In genomic region chr9:118610060-118610459, GRCm38 (mm10) we compare ENCODE assay signal across 9 mouse cellular contexts. TPM values are rescaled to one million over a fixed set of nuclear protein-coding genes. Genes with fewer than 3 reads are reported as not detected.
DNase-seq lines count a peak whose midpoint lies in the region; ATAC-seq lines count a peak whose summit lies in the region.
"Had no signal": no experiment of that assay in that cellular context is flagged by ENCODE, and none has a peak within 500 bp of the region (broad histone marks: within the 10 kb centered on the region; RNA-seq: fewer than 3 reads in every experiment).

No protein-coding gene starts in this region.

- H3K36me3 ChIP-seq in embryonic facial prominence, embryonic 11.5 days (replicated peaks; ENCODE audit: control insufficient read depth, insufficient read depth, low read depth, low read length), result no peaks in the 10 kb centered on the region
- H3K36me3 ChIP-seq in embryonic facial prominence, embryonic 10.5 days (replicated peaks), result no peaks in the 10 kb centered on the region
- no peaks in the 10 kb centered on the region for H3K36me3 ChIP-seq in stomach, embryonic 15.5 days
- H3K36me3 ChIP-seq in hindbrain, embryonic 13.5 days, result no peaks in the 10 kb centered on the region
- H3K36me3 ChIP-seq in forebrain, embryonic 10.5 days (replicated peaks), result no peaks in the 10 kb centered on the region
- H3K36me3 ChIP-seq: limb, embryonic 15.5 days had no signal

- H3K9me3 ChIP-seq in embryonic facial prominence, embryonic 11.5 days (replicated peaks; ENCODE audit: control insufficient read depth, low read length), result no peaks in the 10 kb centered on the region
- no peaks in the 10 kb centered on the region for H3K9me3 ChIP-seq in embryonic facial prominence, embryonic 10.5 days
- H3K9me3 ChIP-seq in stomach, embryonic 15.5 days, result no peaks in the 10 kb centered on the region
- H3K9me3 ChIP-seq in hindbrain, embryonic 13.5 days, result no peaks in the 10 kb centered on the region
- H3K9me3 ChIP-seq in forebrain, embryonic 10.5 days, result no peaks in the 10 kb centered on the region
- H3K9me3 ChIP-seq: limb, embryonic 15.5 days had no signal

- no peak overlapping the region for H3K4me3 ChIP-seq in embryonic facial prominence, embryonic 11.5 days (ENCODE audit: low read depth, low read length)
- H3K4me3 ChIP-seq in embryonic facial prominence, embryonic 10.5 days, result no peak overlapping the region
- H3K4me3 ChIP-seq in stomach, embryonic 15.5 days (replicated peaks), result no peak overlapping the region
- no peak overlapping the region for H3K4me3 ChIP-seq in hindbrain, embryonic 13.5 days
- no peak overlapping the region for H3K4me3 ChIP-seq in forebrain, embryonic 10.5 days
- H3K4me3 ChIP-seq: limb, embryonic 15.5 days had no signal

- WGBS in embryonic facial prominence, embryonic 11.5 days, result 64% methylated on average over 10 of the region's 10 CpGs
- 66% methylated on average over 10 of the region's 10 CpGs for WGBS in embryonic facial prominence, embryonic 10.5 days
- WGBS in stomach, embryonic 15.5 days, result 58% methylated on average over 10 of the region's 10 CpGs
- 64% methylated on average over 10 of the region's 10 CpGs for WGBS in hindbrain, embryonic 13.5 days
- WGBS in forebrain, embryonic 10.5 days, result 75% methylated on average over 10 of the region's 10 CpGs

- peak; percentile 53 for DNase-seq in embryonic facial prominence, embryonic 11.5 days (ENCODE audit: low spot score)
- DNase-seq in embryonic facial prominence, embryonic 10.5 days (ENCODE audit: low spot score), result no peak
- DNase-seq in retina, embryonic 14.5 days (ENCODE audit: low spot score), result peak; percentile 30
- no peak for DNase-seq in retina, postnatal 1 day
- DNase-seq in kidney, postnatal 14 days, result peak; percentile 54
- no peak for DNase-seq in forebrain, embryonic 10.5 days (ENCODE audit: extremely low spot score, low spot score)

- H3K9ac ChIP-seq in embryonic facial prominence, embryonic 11.5 days (replicated peaks; ENCODE audit: low read length), result no peak overlapping the region
- no peak overlapping the region for H3K9ac ChIP-seq in stomach, embryonic 15.5 days
- no peak overlapping the region for H3K9ac ChIP-seq in hindbrain, embryonic 13.5 days
- H3K9ac ChIP-seq: limb, embryonic 15.5 days had no signal

- H3K27me3 ChIP-seq in embryonic facial prominence, embryonic 11.5 days (ENCODE audit: control insufficient read depth, insufficient read depth, low read length), result no peaks in the 10 kb centered on the region
- peaks cover 48% of the 10 kb centered on the region for H3K27me3 ChIP-seq in embryonic facial prominence, embryonic 10.5 days (replicated peaks; ENCODE audit: low read depth, poor library complexity, severe bottlenecking)
- 0 out of 2 replicates have a peak, but pooled peaks cover 2% of the 10 kb centered on the region for H3K27me3 ChIP-seq in stomach, embryonic 15.5 days (replicated peaks)
- H3K27me3 ChIP-seq in hindbrain, embryonic 13.5 days, result peaks cover 66% of the 10 kb centered on the region
- H3K27me3 ChIP-seq in forebrain, embryonic 10.5 days (ENCODE audit: poor library complexity, severe bottlenecking), result peaks cover 89% of the 10 kb centered on the region
- H3K27me3 ChIP-seq: limb, embryonic 15.5 days had no signal

- no peak overlapping the region for H3K27ac ChIP-seq in embryonic facial prominence, embryonic 11.5 days (replicated peaks; ENCODE audit: low read depth, low read length)
- H3K27ac ChIP-seq in embryonic facial prominence, embryonic 10.5 days (replicated peaks), result no peak overlapping the region
- 0 out of 2 replicates have a peak overlapping the region, but pooled peaks have one; percentile 24 for H3K27ac ChIP-seq in stomach, embryonic 15.5 days
- H3K27ac ChIP-seq in hindbrain, embryonic 13.5 days, result no peak overlapping the region
- H3K27ac ChIP-seq in forebrain, embryonic 10.5 days, result no peak overlapping the region
- H3K27ac ChIP-seq: limb, embryonic 15.5 days had no signal

- ATAC-seq in embryonic facial prominence, embryonic 11.5 days (replicated peaks; ENCODE audit: insufficient number of reproducible peaks, low FRiP score, low TSS enrichment, low read depth), result no peak
- no peak for ATAC-seq in stomach, embryonic 15.5 days (ENCODE audit: insufficient read depth, low FRiP score, low read depth)
- no peak for ATAC-seq in hindbrain, embryonic 13.5 days (ENCODE audit: low FRiP score)

- peaks cover 4% of the 10 kb centered on the region; the same call in 1 of the 2 replicates for H3K4me1 ChIP-seq in embryonic facial prominence, embryonic 11.5 days (ENCODE audit: control insufficient read depth, insufficient read depth, low read length)
- H3K4me1 ChIP-seq in embryonic facial prominence, embryonic 10.5 days, result peaks cover 70% of the 10 kb centered on the region
- H3K4me1 ChIP-seq in stomach, embryonic 15.5 days, result peaks cover 19% of the 10 kb centered on the region
- peaks cover 29% of the 10 kb centered on the region for H3K4me1 ChIP-seq in hindbrain, embryonic 13.5 days (replicated peaks)
- H3K4me1 ChIP-seq in forebrain, embryonic 10.5 days, result peaks cover 49% of the 10 kb centered on the region

- H3K4me2 ChIP-seq in embryonic facial prominence, embryonic 11.5 days (ENCODE audit: low read depth, low read length), result no peak overlapping the region
- no peak overlapping the region for H3K4me2 ChIP-seq in stomach, embryonic 15.5 days
- H3K4me2 ChIP-seq in hindbrain, embryonic 13.5 days, result no peak overlapping the region
- H3K4me2 ChIP-seq: limb, embryonic 15.5 days had no signal

RNA-seq across cellular contexts. Expression of gene Itga9, which starts 3.6 kb away (rescaled TPM):
- 9.3 and 10.3 TPM in 2 replicates for polyA plus RNA-seq in embryonic facial prominence, embryonic 11.5 days (2014; fragmentation: Nextera tagmentation; extraction: Ambion mirVana)
- 11.9 and 13.4 TPM in 2 replicates for polyA plus RNA-seq in embryonic facial prominence, embryonic 10.5 days (2016; fragmentation: Nextera tagmentation; extraction: Ambion mirVana)
- 16.2 and 17.6 TPM in 2 replicates for polyA plus RNA-seq in stomach, embryonic 15.5 days (2015; fragmentation: Nextera tagmentation; extraction: Ambion mirVana)
- polyA plus RNA-seq in hindbrain, embryonic 13.5 days (2015; fragmentation: Nextera tagmentation; extraction: Ambion mirVana), result 1.8 and 2.0 TPM in 2 replicates
- 6.0 and 6.1 TPM in 2 replicates for polyA plus RNA-seq in forebrain, embryonic 10.5 days (2016; fragmentation: Nextera tagmentation; extraction: Ambion mirVana)

Comparison
In these comparisons a context has a peak if more than half of its experiments do, and no peak if none do; other contexts are left out.
1. DNase-seq: peak in embryonic facial prominence, embryonic 11.5 days (single experiment), retina, embryonic 14.5 days (single experiment) and kidney, postnatal 14 days (single experiment); none in embryonic facial prominence, embryonic 10.5 days (single experiment), retina, postnatal 1 day (single experiment) and forebrain, embryonic 10.5 days (single experiment).